Mouse (Mus musculus): ENCODE data around the gene Zbtb8a. TPM values are rescaled to one million over a fixed set of nuclear protein-coding genes. Genes with fewer than 3 reads are reported as not detected.

Zbtb8a gene
- total and polyA plus RNA-seq, 2 experiments from 2014 or later: 7.0 to 14.0 TPM

GRCm38 (mm10) chr4:129332846-129333245 is 45.1 kb downstream of the Zbtb8a start:
- peaks cover 29% of the 10 kb centered on the region for H3K36me3 ChIP-seq (replicated peaks; ENCODE audit: control insufficient read depth, insufficient read depth, low read length)

GRCm38 (mm10) chr4:129326191-129326590 is 51.7 kb downstream of the Zbtb8a start:
- Histone ChIP-seq H3K9ac (replicated peaks; ENCODE audit: low read depth, low read length) (no peak overlapping the region), H3K27ac (ENCODE audit: low read depth) (no peak overlapping the region), H3K9me3 (replicated peaks; ENCODE audit: control insufficient read depth, low read length) (no peaks in the 10 kb centered on the region), H3K27me3 (ENCODE audit: control insufficient read depth, insufficient read depth, low read length) (no peaks in the 10 kb centered on the region), H3K36me3 (replicated peaks; ENCODE audit: control insufficient read depth, insufficient read depth, low read length) (peaks cover 68% of the 10 kb centered on the region), H3K4me3 (ENCODE audit: low read depth, low read length) (no peak overlapping the region), H3K4me1 (ENCODE audit: control insufficient read depth, insufficient read depth) (peaks cover 7% of the 10 kb centered on the region; the same call in 1 of the 2 replicates), H3K4me2 (ENCODE audit: low read depth, low read length) (no peak overlapping the region)
- DNase-seq (ENCODE audit: low spot score) (no peak), ATAC-seq (ENCODE audit: insufficient read depth, low read depth) (no peak)
- WGBS: 59% methylated on average over 1 of the region's 1 CpGs
- TF ChIP-seq EP300 (IDR thresholded peaks at IDR 0.05; ENCODE audit: low read depth) (no peak), CTCF (IDR thresholded peaks at IDR 0.05; ENCODE audit: low read depth) (no peak)

More at GRCm38 (mm10) chr4:129332846-129333245, 45.1 kb downstream of the Zbtb8a start:
- Histone ChIP-seq H3K4me1 (ENCODE audit: control insufficient read depth, insufficient read depth) (peaks cover 27% of the 10 kb centered on the region), H3K9ac (replicated peaks; ENCODE audit: low read depth, low read length) (no peak overlapping the region), H3K9me3 (replicated peaks; ENCODE audit: control insufficient read depth, low read length) (no peaks in the 10 kb centered on the region), H3K27me3 (ENCODE audit: control insufficient read depth, insufficient read depth, low read length) (no peaks in the 10 kb centered on the region), H3K27ac (ENCODE audit: low read depth) (no peak overlapping the region), H3K4me3 (ENCODE audit: low read depth, low read length) (no peak overlapping the region), H3K4me2 (ENCODE audit: low read depth, low read length) (peak overlapping the region; percentile 15; the same call in 1 of the 2 replicates)
- no peak for DNase-seq (ENCODE audit: low spot score)
- no peak for ATAC-seq (ENCODE audit: insufficient read depth, low read depth)
- 16% methylated on average over 1 of the region's 1 CpGs for WGBS
- TF ChIP-seq CTCF (IDR thresholded peaks at IDR 0.05; ENCODE audit: low read depth) (no peak), EP300 (IDR thresholded peaks at IDR 0.05; ENCODE audit: low read depth) (no peak)

GRCm38 (mm10) chr4:129324756-129325155 is 53.2 kb downstream of the Zbtb8a start:
- no peak overlapping the region for H3K4me2 ChIP-seq (ENCODE audit: low read depth, low read length)
- DNase-seq (ENCODE audit: low spot score): no peak
- peaks cover 7% of the 10 kb centered on the region; the same call in 1 of the 2 replicates for H3K4me1 ChIP-seq (ENCODE audit: control insufficient read depth, insufficient read depth)
- no peak overlapping the region for H3K4me3 ChIP-seq (ENCODE audit: low read depth, low read length)
- no peaks in the 10 kb centered on the region for H3K9me3 ChIP-seq (replicated peaks; ENCODE audit: control insufficient read depth, low read length)
- H3K27ac ChIP-seq (ENCODE audit: low read depth): no peak overlapping the region
- H3K9ac ChIP-seq (replicated peaks; ENCODE audit: low read depth, low read length): no peak overlapping the region
- 36% methylated on average over 1 of the region's 1 CpGs for WGBS
- no peaks in the 10 kb centered on the region for H3K27me3 ChIP-seq (ENCODE audit: control insufficient read depth, insufficient read depth, low read length)
- H3K36me3 ChIP-seq (replicated peaks; ENCODE audit: control insufficient read depth, insufficient read depth, low read length): peaks cover 74% of the 10 kb centered on the region
- no peak for TF ChIP-seq EP300 (IDR thresholded peaks at IDR 0.05; ENCODE audit: low read depth)
- TF ChIP-seq CTCF (IDR thresholded peaks at IDR 0.05; ENCODE audit: low read depth): no peak
- ATAC-seq (ENCODE audit: insufficient read depth, low read depth): no peak

GRCm38 (mm10) chr4:129323491-129323890 is 54.4 kb downstream of the Zbtb8a start:
- Histone ChIP-seq H3K4me2 (ENCODE audit: low read depth, low read length) (no peak overlapping the region), H3K9me3 (replicated peaks; ENCODE audit: control insufficient read depth, low read length) (no peaks in the 10 kb centered on the region), H3K9ac (replicated peaks; ENCODE audit: low read depth, low read length) (no peak overlapping the region), H3K27me3 (ENCODE audit: control insufficient read depth, insufficient read depth, low read length) (no peaks in the 10 kb centered on the region), H3K27ac (ENCODE audit: low read depth) (no peak overlapping the region), H3K36me3 (replicated peaks; ENCODE audit: control insufficient read depth, insufficient read depth, low read length) (peaks cover 75% of the 10 kb centered on the region), H3K4me3 (ENCODE audit: low read depth, low read length) (no peak overlapping the region), H3K4me1 (ENCODE audit: control insufficient read depth, insufficient read depth) (peaks cover 7% of the 10 kb centered on the region; the same call in 1 of the 2 replicates)
- ATAC-seq (ENCODE audit: insufficient read depth, low read depth) (no peak), DNase-seq (ENCODE audit: low spot score) (no peak)
- WGBS: 94% methylated on average over 1 of the region's 1 CpGs
- TF ChIP-seq EP300 (IDR thresholded peaks at IDR 0.05; ENCODE audit: low read depth) (no peak), CTCF (IDR thresholded peaks at IDR 0.05; ENCODE audit: low read depth) (no peak)

GRCm38 (mm10) chr4:129322042-129322441 is 55.9 kb downstream of the Zbtb8a start:
- no peak for TF ChIP-seq EP300 (IDR thresholded peaks at IDR 0.05; ENCODE audit: low read depth)
- TF ChIP-seq CTCF (IDR thresholded peaks at IDR 0.05; ENCODE audit: low read depth): no peak
- DNase-seq (ENCODE audit: low spot score) (no peak), ATAC-seq (ENCODE audit: insufficient read depth, low read depth) (no peak)
- H3K27ac ChIP-seq (ENCODE audit: low read depth): no peak overlapping the region
- H3K9me3 ChIP-seq (replicated peaks; ENCODE audit: control insufficient read depth, low read length): no peaks in the 10 kb centered on the region
- no peak overlapping the region for H3K4me3 ChIP-seq (ENCODE audit: low read depth, low read length)
- H3K36me3 ChIP-seq (replicated peaks; ENCODE audit: control insufficient read depth, insufficient read depth, low read length): peaks cover 74% of the 10 kb centered on the region
- no peak overlapping the region for H3K4me2 ChIP-seq (ENCODE audit: low read depth, low read length)
- no peaks in the 10 kb centered on the region for H3K27me3 ChIP-seq (ENCODE audit: control insufficient read depth, insufficient read depth, low read length)
- H3K9ac ChIP-seq (replicated peaks; ENCODE audit: low read depth, low read length): no peak overlapping the region
- H3K4me1 ChIP-seq (ENCODE audit: control insufficient read depth, insufficient read depth): peaks cover 7% of the 10 kb centered on the region; the same call in 1 of the 2 replicates
- 90% methylated on average over 5 of the region's 5 CpGs for WGBS

- Histone ChIP-seq H3K4me3 (ENCODE audit: low read depth, low read length) (no peak overlapping the region), H3K27me3 (ENCODE audit: control insufficient read depth, insufficient read depth, low read length) (no peaks in the 10 kb centered on the region), H3K4me2 (ENCODE audit: low read depth, low read length) (no peak overlapping the region), H3K9me3 (replicated peaks; ENCODE audit: control insufficient read depth, low read length) (no peaks in the 10 kb centered on the region), H3K9ac (replicated peaks; ENCODE audit: low read depth, low read length) (no peak overlapping the region), H3K4me1 (ENCODE audit: control insufficient read depth, insufficient read depth) (peaks cover 7% of the 10 kb centered on the region; the same call in 1 of the 2 replicates), H3K27ac (ENCODE audit: low read depth) (no peak overlapping the region), H3K36me3 (replicated peaks; ENCODE audit: control insufficient read depth, insufficient read depth, low read length) (peaks cover 75% of the 10 kb centered on the region)
- TF ChIP-seq CTCF (IDR thresholded peaks at IDR 0.05; ENCODE audit: low read depth): no peak
- TF ChIP-seq EP300 (IDR thresholded peaks at IDR 0.05; ENCODE audit: low read depth): no peak
- no peak for ATAC-seq (ENCODE audit: insufficient read depth, low read depth)
- no peak for DNase-seq (ENCODE audit: low spot score)
- 86% methylated on average over 1 of the region's 1 CpGs for WGBS
These were observed 57.0 kb downstream of the Zbtb8a start for GRCm38 (mm10) chr4:129320876-129321275.

Data from heart, postnatal 0 days (tissue).